Mouse (Mus musculus) heart, embryonic 16.5 days (tissue): ENCODE results near the gene Zfp46. TPM values are rescaled to one million over a fixed set of nuclear protein-coding genes. Genes with fewer than 3 reads are reported as not detected.

ENCODE experiments used
- polyA plus RNA-seq: library from polyadenylated mRNA; unstranded; fragments of >200 nt; fragmentation: Nextera tagmentation; extraction: Ambion mirVana; gene quantifications from 2 replicates; pipeline ENCODE4 v1.2.1, GENCODE M21; 2015

The Zfp46 gene
- polyA plus RNA-seq, 1 experiment from 2014 or later = 22.0 TPM

Other genes starting within 250 kb of the Zfp46 start
- gene Rpl11, start 231.3 kb upstream of the Zfp46 start, polyA plus RNA-seq = 211 and 253 TPM in 2 replicates
- 218 and 262 TPM in 2 replicates for gene Id3, start 141.2 kb upstream of the Zfp46 start, polyA plus RNA-seq
- 8.6 and 11.0 TPM in 2 replicates for gene E2f2, start 112.3 kb upstream of the Zfp46 start, polyA plus RNA-seq
- 2.8 and 3.8 TPM in 2 replicates for gene Asap3, start 78.3 kb upstream of the Zfp46 start, polyA plus RNA-seq
- 54.9 and 57.5 TPM in 2 replicates for gene Tcea3, start 37.0 kb upstream of the Zfp46 start, polyA plus RNA-seq
- 95.6 and 95.8 TPM in 2 replicates for gene Hnrnpr, start 26.3 kb downstream of the Zfp46 start, polyA plus RNA-seq
- gene Htr1d, start 138.8 kb downstream of the Zfp46 start, polyA plus RNA-seq = 0.14 and 0.20 TPM in 2 replicates
- gene 6030445D17Rik, start 177.6 kb downstream of the Zfp46 start, polyA plus RNA-seq = 0.32 TPM in 1 of 2 replicates, not detected in the other
- 96.1 and 97.5 TPM in 2 replicates for gene Luzp1, start 185.1 kb downstream of the Zfp46 start, polyA plus RNA-seq